ENCODE assay signal across 13 mouse cellular contexts in genomic region chr7:75613240-75613639, GRCm38 (mm10).
DNase-seq lines count a peak whose midpoint lies in the region; ATAC-seq and TF ChIP-seq lines count a peak whose summit lies in the region.
"Had no signal": no experiment of that assay in that cellular context is flagged by ENCODE, and none has a peak within 500 bp of the region (broad histone marks: within the 10 kb centered on the region; RNA-seq: fewer than 3 reads in every experiment).

No protein-coding gene starts in this region.

- 0 out of 2 replicates have a peak, but pooled peaks have one; percentile 6 for ATAC-seq in erythroblast, adult 5-6 weeks (replicated peaks; ENCODE audit: low FRiP score, poor library complexity, severe bottlenecking)
- no peak for ATAC-seq in liver, embryonic 12.5 days
- no peak for ATAC-seq in midbrain, embryonic 14.5 days (ENCODE audit: low FRiP score, low TSS enrichment)
- ATAC-seq in forebrain, embryonic 15.5 days (replicated peaks): no peak
- ATAC-seq in forebrain, embryonic 13.5 days: no peak
- ATAC-seq: midbrain, embryonic 16.5 days had no signal

- peaks cover 50% of the 10 kb centered on the region for H3K36me3 ChIP-seq in heart, adult 2 months (ENCODE audit: control insufficient read depth, insufficient read depth, low read length)
- peaks cover 64% of the 10 kb centered on the region for H3K36me3 ChIP-seq in liver, embryonic 12.5 days
- H3K36me3 ChIP-seq in midbrain, embryonic 14.5 days (ENCODE audit: control insufficient read depth, insufficient read depth, low read length): peaks cover 15% of the 10 kb centered on the region; the same call in 1 of the 2 replicates
- H3K36me3 ChIP-seq in forebrain, embryonic 15.5 days: no peaks in the 10 kb centered on the region
- H3K36me3 ChIP-seq in forebrain, embryonic 13.5 days (ENCODE audit: poor library complexity, severe bottlenecking): peaks cover 28% of the 10 kb centered on the region

- H3K4me1 ChIP-seq in heart, adult 2 months (ENCODE audit: control insufficient read depth, insufficient read depth, low read length): peaks cover 28% of the 10 kb centered on the region
- peaks cover 93% of the 10 kb centered on the region for H3K4me1 ChIP-seq in liver, embryonic 12.5 days
- no peaks in the 10 kb centered on the region for H3K4me1 ChIP-seq in midbrain, embryonic 14.5 days (ENCODE audit: control insufficient read depth, insufficient read depth, low read length)
- no peaks in the 10 kb centered on the region for H3K4me1 ChIP-seq in forebrain, embryonic 15.5 days
- no peaks in the 10 kb centered on the region for H3K4me1 ChIP-seq in forebrain, embryonic 13.5 days

- no peak for TF ChIP-seq EP300 in heart, adult 2 months (IDR thresholded peaks at IDR 0.05; ENCODE audit: insufficient read depth, low read depth, low read length)

- H3K4me2 ChIP-seq in liver, embryonic 12.5 days: peak overlapping the region; percentile 59
- H3K4me2 ChIP-seq in midbrain, embryonic 14.5 days (ENCODE audit: low read length): no peak overlapping the region
- H3K4me2 ChIP-seq in forebrain, embryonic 15.5 days (replicated peaks): no peak overlapping the region
- no peak overlapping the region for H3K4me2 ChIP-seq in forebrain, embryonic 13.5 days
- H3K4me2 ChIP-seq: embryonic facial prominence, embryonic 12.5 days; limb, embryonic 12.5 days had no signal

- intact Hi-C loops in heart, adult 2 months (cut with DNase I): loop anchor here (2.0 to 5.0 kb wide), 2 partner anchors 26 to 216 kb away; no protein-coding TSS in a partner anchor
- intact Hi-C loops in heart, postnatal 25 days (cut with DNase I): loop anchor here (2.0 to 5.0 kb wide), 2 partner anchors 22 to 216 kb away; no protein-coding TSS in a partner anchor

- H3K9me3 ChIP-seq in liver, embryonic 12.5 days (replicated peaks): no peaks in the 10 kb centered on the region
- H3K9me3 ChIP-seq in midbrain, embryonic 14.5 days (ENCODE audit: control insufficient read depth, low read length): no peaks in the 10 kb centered on the region
- no peaks in the 10 kb centered on the region for H3K9me3 ChIP-seq in forebrain, embryonic 15.5 days
- H3K9me3 ChIP-seq in forebrain, embryonic 13.5 days (replicated peaks): no peaks in the 10 kb centered on the region
- H3K9me3 ChIP-seq: embryonic facial prominence, embryonic 12.5 days; limb, embryonic 12.5 days had no signal

- H3K9ac ChIP-seq in heart, adult 2 months (ENCODE audit: low read depth, low read length): peak overlapping the region; percentile 68
- peak overlapping the region; percentile 76 for H3K9ac ChIP-seq in liver, embryonic 12.5 days
- no peak overlapping the region for H3K9ac ChIP-seq in midbrain, embryonic 14.5 days (replicated peaks; ENCODE audit: low read length)
- no peak overlapping the region for H3K9ac ChIP-seq in forebrain, embryonic 15.5 days (replicated peaks)
- H3K9ac ChIP-seq in forebrain, embryonic 13.5 days: no peak overlapping the region
- H3K9ac ChIP-seq: embryonic facial prominence, embryonic 12.5 days; limb, embryonic 12.5 days had no signal

- DNase-seq in heart, adult 2 months: peak in 1 of 2 experiments; percentile 17
- DNase-seq in heart, postnatal 25 days (ENCODE audit: low spot score): no peak
- DNase-seq in CD4-positive helper T cell, adult 2 months (ENCODE audit: low read depth, low spot score): peak; percentile 59
- no peak for DNase-seq in midbrain, embryonic 14.5 days
- DNase-seq: cerebellum, adult 9-10 months; kidney, postnatal 14 days had no signal

- TF ChIP-seq CTCF in heart, adult 2 months (IDR thresholded peaks at IDR 0.05): no peak

- no peak for TF ChIP-seq POLR2A in heart, adult 2 months (IDR thresholded peaks at IDR 0.05; ENCODE audit: insufficient read depth, low read depth, low read length)

- H3K27ac ChIP-seq in heart, adult 2 months: peak overlapping the region; percentile 92
- H3K27ac ChIP-seq in liver, embryonic 12.5 days: peak overlapping the region; percentile 95
- no peak overlapping the region for H3K27ac ChIP-seq in midbrain, embryonic 14.5 days (replicated peaks; ENCODE audit: low read depth, low read length)
- no peak overlapping the region for H3K27ac ChIP-seq in forebrain, embryonic 15.5 days (replicated peaks)
- no peak overlapping the region for H3K27ac ChIP-seq in forebrain, embryonic 13.5 days
- H3K27ac ChIP-seq: limb, embryonic 12.5 days had no signal

- H3K4me3 ChIP-seq in heart, adult 2 months: peak overlapping the region; percentile 60
- H3K4me3 ChIP-seq in liver, embryonic 12.5 days: peak overlapping the region; percentile 67
- H3K4me3 ChIP-seq in midbrain, embryonic 14.5 days (replicated peaks; ENCODE audit: low read depth, low read length): no peak overlapping the region
- H3K4me3 ChIP-seq in forebrain, embryonic 15.5 days: no peak overlapping the region
- no peak overlapping the region for H3K4me3 ChIP-seq in forebrain, embryonic 13.5 days
- H3K4me3 ChIP-seq: embryonic facial prominence, embryonic 12.5 days; limb, embryonic 12.5 days had no signal

- no peaks in the 10 kb centered on the region for H3K27me3 ChIP-seq in heart, adult 2 months (ENCODE audit: control insufficient read depth, insufficient read depth, low read length)
- no peaks in the 10 kb centered on the region for H3K27me3 ChIP-seq in liver, embryonic 12.5 days (replicated peaks)
- H3K27me3 ChIP-seq in midbrain, embryonic 14.5 days (ENCODE audit: control insufficient read depth, insufficient read depth, low read length): no peaks in the 10 kb centered on the region
- no peaks in the 10 kb centered on the region for H3K27me3 ChIP-seq in forebrain, embryonic 15.5 days
- H3K27me3 ChIP-seq in forebrain, embryonic 13.5 days: no peaks in the 10 kb centered on the region
- H3K27me3 ChIP-seq: embryonic facial prominence, embryonic 12.5 days; limb, embryonic 12.5 days had no signal

- WGBS in heart, adult 2 months: 6% methylated on average over 5 of the region's 5 CpGs
- WGBS in liver, embryonic 12.5 days (ENCODE audit: insufficient replicate concordance): 12% methylated on average over 5 of the region's 5 CpGs
- 79% methylated on average over 5 of the region's 5 CpGs for WGBS in midbrain, embryonic 14.5 days
- 84% methylated on average over 5 of the region's 5 CpGs for whole genome bisulfite sequencing in forebrain, embryonic 15.5 days
- WGBS in forebrain, embryonic 13.5 days: 87% methylated on average over 5 of the region's 5 CpGs

- H3K79me2 ChIP-seq in heart, adult 2 months (replicated peaks; ENCODE audit: control insufficient read depth, insufficient read depth, low read length): peaks cover 5% of the 10 kb centered on the region

Comparison
In these comparisons a context has a peak if more than half of its experiments do, and no peak if none do; other contexts are left out.
1. H3K27ac ChIP-seq: peak in heart, adult 2 months (single experiment) and liver, embryonic 12.5 days (single experiment); none in midbrain, embryonic 14.5 days (single experiment), forebrain, embryonic 15.5 days (single experiment) and forebrain, embryonic 13.5 days (single experiment).
2. H3K4me3 ChIP-seq: peak in heart, adult 2 months (single experiment) and liver, embryonic 12.5 days (single experiment); none in midbrain, embryonic 14.5 days (single experiment), forebrain, embryonic 15.5 days (single experiment) and forebrain, embryonic 13.5 days (single experiment).
3. H3K9ac ChIP-seq: peak in heart, adult 2 months (single experiment) and liver, embryonic 12.5 days (single experiment); none in midbrain, embryonic 14.5 days (single experiment), forebrain, embryonic 15.5 days (single experiment) and forebrain, embryonic 13.5 days (single experiment).